Mouse (Mus musculus) gastrocnemius, postnatal 4 days (tissue): ENCODE measurements around the gene Tpbg. TPM values are rescaled to one million over a fixed set of nuclear protein-coding genes. Genes with fewer than 3 reads are reported as not detected.

Experiments used
- total RNA-seq, 2 experiments: library from RNA; stranded (reverse); gene quantifications; 2 replicates each; pipeline ENCODE4 v1.2.3; 2021

Tpbg gene
- total RNA-seq, 2 experiments from 2014 or later: 7.0 to 7.1 TPM

Other genes starting within 250 kb of the Tpbg start
- gene Ibtk, start 93.0 kb upstream of the Tpbg start, total RNA-seq: 10 to 100 TPM; 32.9 to 35.4 TPM